Mouse (Mus musculus) NIH3T3 (cell line): Measurements from ENCODE around the gene Gda.

ENCODE experiments used
- DNase-seq: peaks from one replicate; pipeline ENCODE4 v3.0.0-alpha.2; 2012; ENCODE audit warnings: low read depth

The Gda gene

DNA sequence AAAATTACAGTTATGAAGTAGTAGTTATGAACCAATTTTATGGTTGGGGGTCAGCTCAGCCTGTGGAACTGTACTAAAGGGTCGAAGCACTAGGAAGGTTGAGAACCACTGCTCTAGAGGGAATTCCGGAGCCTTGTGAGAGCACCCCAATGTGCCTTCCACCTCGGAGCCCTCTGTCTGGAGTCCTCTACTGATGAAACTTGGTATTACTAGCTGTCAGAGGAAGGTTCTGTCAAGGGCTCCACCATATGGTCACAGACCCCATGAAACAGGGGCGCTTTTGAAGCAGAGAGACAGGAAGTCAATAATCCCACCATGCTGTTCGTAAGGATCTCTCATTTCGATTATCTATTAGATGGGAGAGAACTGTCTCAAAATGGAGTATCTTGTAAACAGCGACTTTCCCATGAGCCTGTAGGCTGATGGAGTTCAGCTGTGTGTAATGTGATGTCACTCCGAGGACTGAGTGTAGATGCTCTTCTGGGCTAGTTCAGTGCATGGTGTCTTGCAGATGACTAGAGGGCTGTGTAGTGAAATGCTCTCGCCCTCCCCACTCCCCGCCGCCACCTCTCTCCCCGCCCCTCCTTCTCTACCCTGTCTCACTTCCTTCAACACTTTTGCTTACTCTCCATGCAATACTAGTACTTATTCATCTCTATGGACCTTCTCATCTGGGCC, 100.7 kb downstream of the Gda start:
- DNase-seq: peak; percentile 25

DNA sequence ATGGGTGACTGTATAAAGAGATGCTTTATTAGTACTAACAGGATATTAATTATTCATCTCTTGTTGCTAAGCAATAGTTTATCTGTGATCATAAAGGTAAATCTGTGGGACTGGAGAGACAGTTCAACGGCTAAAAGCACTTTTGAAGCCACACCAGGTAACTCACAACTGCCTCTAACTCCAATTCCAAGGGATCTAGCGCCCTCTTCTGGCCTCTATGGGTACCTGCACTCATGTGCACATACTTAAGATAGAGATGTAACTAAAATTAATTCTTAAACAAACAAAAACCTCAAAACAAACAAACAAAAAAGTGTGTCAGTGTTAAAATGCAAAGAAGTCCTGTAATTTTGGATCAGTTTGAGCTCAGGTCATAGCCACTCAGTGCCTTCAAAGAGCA, 101.9 kb downstream of the Gda start:
- no peak for DNase-seq

DNA sequence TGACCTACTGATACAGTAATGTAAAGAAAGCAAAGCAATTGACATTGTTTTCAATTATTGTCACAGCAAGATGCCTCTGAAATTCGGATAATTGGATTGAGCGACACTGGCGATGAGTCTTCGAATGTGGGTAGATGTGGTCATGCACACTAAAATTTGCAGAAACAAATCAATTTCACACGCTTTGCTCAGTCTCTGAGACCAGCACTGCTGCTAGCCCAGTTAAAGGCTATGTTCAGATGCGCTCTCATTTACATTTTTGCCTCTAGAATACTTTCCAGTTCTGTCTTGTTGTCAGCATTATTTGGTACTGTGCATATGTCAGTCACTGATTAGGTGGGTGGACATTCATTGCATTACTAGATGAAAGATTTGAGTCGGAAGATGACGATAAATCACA, 102.5 kb downstream of the Gda start:
- DNase-seq: no peak

DNA sequence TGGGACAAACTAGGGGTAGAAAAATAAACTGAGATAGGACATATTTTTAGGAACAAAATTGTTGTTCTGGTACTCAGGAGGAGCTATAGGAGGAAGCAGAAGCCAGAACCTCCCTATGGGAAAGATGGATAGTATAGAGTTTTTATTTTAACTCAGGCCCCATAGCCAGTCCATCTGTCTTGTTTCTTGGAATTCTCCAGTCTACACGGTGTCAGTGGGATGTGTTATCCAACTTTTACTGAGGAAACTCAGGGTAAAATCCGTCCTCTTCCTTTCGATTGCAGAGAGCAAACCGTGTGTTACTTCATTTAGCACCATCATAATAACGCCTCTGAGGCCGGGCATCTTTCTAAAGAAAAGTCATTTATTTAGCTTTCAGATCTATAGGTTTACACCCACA, 104.1 kb downstream of the Gda start:
- no peak for DNase-seq

DNA sequence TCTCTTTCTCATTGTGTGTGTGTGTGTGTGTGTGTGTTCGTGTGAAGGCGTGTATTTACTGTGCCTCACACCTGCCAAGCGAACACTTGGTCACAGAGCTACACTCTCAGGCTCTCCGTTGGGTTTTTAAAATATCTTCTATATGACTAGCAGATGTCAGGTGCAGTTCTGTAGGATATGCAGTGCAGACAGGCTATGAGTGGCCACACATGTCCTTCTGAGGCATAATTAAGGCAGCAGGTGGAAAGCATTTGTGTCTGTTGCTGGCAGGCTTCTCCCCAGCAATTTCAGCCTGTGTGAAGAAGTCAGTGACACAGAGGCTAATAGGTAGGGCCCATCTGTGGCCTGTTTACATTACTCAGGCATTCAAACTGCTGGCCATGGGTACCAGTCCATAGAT, 104.7 kb downstream of the Gda start:
- DNase-seq: no peak

DNA sequence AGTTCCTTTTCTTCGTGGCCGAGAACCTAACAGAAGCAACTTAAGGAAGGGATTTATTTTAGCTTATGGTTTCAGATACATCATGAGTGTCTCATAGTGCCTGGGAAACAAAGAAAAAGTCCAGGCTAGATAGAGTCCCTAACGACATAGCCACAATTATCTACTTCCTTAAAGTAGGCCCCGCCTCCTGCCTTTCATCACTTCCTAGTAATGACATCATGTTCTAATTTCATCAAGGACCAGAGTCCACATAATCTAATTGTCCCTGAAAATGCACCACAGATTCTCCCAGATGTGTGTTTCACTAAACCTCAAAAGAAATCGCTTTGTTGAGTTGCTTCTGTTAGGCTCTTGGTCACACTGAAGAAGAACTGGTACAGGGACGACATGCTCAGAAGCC, 115.5 kb downstream of the Gda start:
- no peak for DNase-seq

DNA sequence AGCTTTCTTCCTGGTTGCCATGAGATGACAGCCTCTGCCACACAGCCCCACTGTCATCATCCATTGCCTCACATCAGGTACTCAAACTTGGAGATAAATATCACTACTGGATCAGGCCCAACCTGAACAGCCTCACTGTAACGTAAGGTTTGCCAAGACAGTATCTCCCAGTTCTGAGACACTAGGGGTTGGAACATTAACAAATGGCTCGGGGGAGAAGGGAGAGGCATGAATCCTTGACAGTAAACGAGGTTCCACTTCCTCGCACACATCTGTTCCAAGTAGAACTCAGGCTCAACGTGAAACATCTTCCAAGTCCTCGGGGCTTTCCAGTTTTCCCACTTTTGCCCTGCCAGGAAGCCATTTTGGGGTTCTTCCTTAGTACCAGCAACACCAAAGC, 123.6 kb downstream of the Gda start:
- no peak for DNase-seq

DNA sequence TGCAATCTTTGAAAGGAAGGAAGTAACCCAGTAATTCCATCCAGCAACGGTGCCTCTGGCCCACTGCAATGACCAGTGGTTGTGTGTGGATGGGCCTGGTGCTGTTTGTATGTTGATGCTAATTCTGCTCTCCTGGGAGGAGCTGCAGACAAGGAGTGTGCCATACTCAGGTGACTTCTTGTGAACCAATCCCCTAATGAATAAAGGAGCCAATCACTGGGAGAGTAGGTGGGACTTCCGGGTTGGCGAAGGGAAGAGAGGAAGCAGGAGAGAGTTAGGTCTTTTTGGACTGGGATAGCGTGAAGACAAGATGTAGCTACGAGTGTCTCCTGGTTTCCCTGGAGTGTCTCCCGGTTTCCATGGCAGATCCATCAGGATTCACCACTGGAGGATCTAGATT, 126.6 kb downstream of the Gda start:
- DNase-seq: no peak
